Mouse (Mus musculus): ENCODE measurements around the gene Allc. TPM values are rescaled to one million over a fixed set of nuclear protein-coding genes. Genes with fewer than 3 reads are reported as not detected.

The Allc gene
- total and polyA plus RNA-seq, 3 experiments = 0.85 to 2.2 TPM; not detected in 1

- H3K27me3 ChIP-seq (ENCODE audit: control insufficient read depth in 1 of 2, insufficient read depth in 2 of 2, low read length in 2 of 2) = no peaks in the 10 kb centered on the region
- no peaks in the 10 kb centered on the region for H3K9me3 ChIP-seq (replicated peaks; ENCODE audit: insufficient read depth, low read length)
- TF ChIP-seq ETS1 (IDR thresholded peaks at IDR 0.05; ENCODE audit: low read depth, low read length) (peak; percentile 92), EP300 (IDR thresholded peaks at IDR 0.05; ENCODE audit: low read depth in 1 of 2, low read length in 2 of 2) (peak; percentile 89 to 90), GATA1 (IDR thresholded peaks at IDR 0.05; ENCODE audit: low read depth, low read length) (peak; percentile 86), MXI1 (IDR thresholded peaks at IDR 0.05; ENCODE audit: low read depth, low read length) (peak; percentile 54; the same call in 1 of the 2 replicates), CHD2 (IDR thresholded peaks at IDR 0.05; ENCODE audit: low read length) (no peak), ZC3H11A (IDR thresholded peaks at IDR 0.05; ENCODE audit: low read depth, low read length) (no peak), TAL1 (IDR thresholded peaks at IDR 0.05; ENCODE audit: low read length) (peak; percentile 83), TCF12 (IDR thresholded peaks at IDR 0.05; ENCODE audit: low read depth, low read length) (peak; percentile 97), MAX (IDR thresholded peaks at IDR 0.05; ENCODE audit: low read length) (no peak), MAFK (IDR thresholded peaks at IDR 0.05; ENCODE audit: borderline replicate concordance, low read depth, low read length) (no peak), CTCF (IDR thresholded peaks at IDR 0.05 in 2 of 3, conservative IDR thresholded peaks at IDR 0.05 in 1 of 3; ENCODE audit: control insufficient read depth in 1 of 3, insufficient read depth in 1 of 3, low read depth in 2 of 3, low read length in 3 of 3, poor library complexity in 1 of 3, severe bottlenecking in 1 of 3) (no peak), KAT2A (conservative IDR thresholded peaks at IDR 0.05; ENCODE audit: low read depth, low read length) (no peak), ZMIZ1 (IDR thresholded peaks at IDR 0.05; ENCODE audit: low read depth, low read length) (no peak), BHLHE40 (IDR thresholded peaks at IDR 0.05; ENCODE audit: borderline replicate concordance, low read depth, low read length) (peak; percentile 71), NELFE (IDR thresholded peaks at IDR 0.05; ENCODE audit: low read depth, low read length) (no peak), E2F4 (IDR thresholded peaks at IDR 0.05; ENCODE audit: borderline replicate concordance, low read depth, low read length) (no peak), SIN3A (IDR thresholded peaks at IDR 0.05; ENCODE audit: low read length) (peak; percentile 65), MAZ (IDR thresholded peaks at IDR 0.05; ENCODE audit: low read depth, low read length) (0 out of 2 replicates have a peak, but pooled peaks have one; percentile 24), CHD1 (IDR thresholded peaks at IDR 0.05; ENCODE audit: low read depth, low read length) (no peak), RAD21 (IDR thresholded peaks at IDR 0.05; ENCODE audit: low read depth, low read length) (no peak), MEF2A (IDR thresholded peaks at IDR 0.05; ENCODE audit: extremely low read depth, insufficient replicate concordance, low read depth, low read length, poor library complexity, severe bottlenecking) (peak; percentile 25; the same call in 1 of the 2 replicates), JUND (IDR thresholded peaks at IDR 0.05; ENCODE audit: low read depth, low read length) (no peak), TBP (IDR thresholded peaks at IDR 0.05; ENCODE audit: low read depth, low read length) (no peak), HCFC1 (IDR thresholded peaks at IDR 0.05; ENCODE audit: low read depth, low read length) (no peak), ELF1 (IDR thresholded peaks at IDR 0.05; ENCODE audit: low read depth, low read length) (peak; percentile 29; the same call in 1 of the 2 replicates)
- no peak overlapping the region for H3K9ac ChIP-seq (ENCODE audit: control insufficient read depth, low read depth, low read length, poor library complexity, severe bottlenecking)
- peak; percentile 70 for DNase-seq (ENCODE audit: low read depth, low spot score)
- peak overlapping the region; percentile 57 for H3K27ac ChIP-seq (ENCODE audit: control insufficient read depth, low read depth, low read length)
- no peaks in the 10 kb centered on the region for H3K79me2 ChIP-seq (ENCODE audit: control insufficient read depth, insufficient read depth, low read length, poor library complexity)
- peaks cover 0 to 22% of the 10 kb centered on the region in 2 experiments; a peak in 2 of 4 replicates for H3K36me3 ChIP-seq (ENCODE audit: control insufficient read depth in 1 of 2, insufficient read depth in 2 of 2, low read length in 2 of 2)
- H3K4me3 ChIP-seq (ENCODE audit: control insufficient read depth in 1 of 2, insufficient read depth in 1 of 2, low read depth in 2 of 2, low read length in 2 of 2) = no peak overlapping the region
- H3K4me1 ChIP-seq (ENCODE audit: control insufficient read depth in 1 of 2, insufficient read depth in 2 of 2, low read length in 2 of 2) = peaks cover 14 to 32% of the 10 kb centered on the region in 2 experiments; a peak in 3 of 4 replicates
These were observed 4.2 kb downstream of the Allc start for GRCm38 (mm10) chr12:28578147-28578546.

Data from MEL (cell line).